Mouse (Mus musculus) embryonic facial prominence, embryonic 11.5 days (tissue): ENCODE results near the gene Acad12. TPM values are rescaled to one million over a fixed set of nuclear protein-coding genes. Genes with fewer than 3 reads are reported as not detected.

Experiments
- ATAC-seq: fragments of 200-750 bp; cut with Nextera tagmentation; replicated peaks from 2 replicates; pipeline ENCODE4 v1.8.0; 2017; ENCODE audit warnings: low read depth; ENCODE audit not compliant: insufficient number of reproducible peaks, low FRiP score, low TSS enrichment
- DNase-seq: peaks from one replicate; pipeline ENCODE4 v3.0.0-alpha.2; 2015; ENCODE audit warnings: low spot score
- H3K27ac ChIP-seq: fragments of 300-500 bp; sonication (generic); replicated peaks from 2 replicates; pipeline ENCODE4 v1.5.1; 2014; ENCODE audit warnings: mild to moderate bottlenecking, low read depth, low read length, control low read depth
- H3K27me3 ChIP-seq: fragments of 300-500 bp; sonication (generic); 2 replicates; pipeline ENCODE4 v1.6.1; 2014; ENCODE audit warnings: mild to moderate bottlenecking, low read length, moderate library complexity, mixed read lengths; ENCODE audit not compliant: control insufficient read depth, insufficient read depth
- H3K36me3 ChIP-seq: fragments of 300-500 bp; sonication (generic); replicated peaks from 2 replicates; pipeline ENCODE4 v1.6.1; 2014; ENCODE audit warnings: low read depth, mild to moderate bottlenecking, low read length, moderate library complexity, mixed read lengths; ENCODE audit not compliant: control insufficient read depth, insufficient read depth
- H3K4me1 ChIP-seq: fragments of 300-500 bp; sonication (generic); 2 replicates; pipeline ENCODE4 v1.6.1; 2014; ENCODE audit warnings: low read length, mixed read lengths; ENCODE audit not compliant: control insufficient read depth, insufficient read depth
- H3K4me2 ChIP-seq: fragments of 300-500 bp; sonication (generic); 2 replicates; pipeline ENCODE4 v1.6.1; 2014; ENCODE audit warnings: low read depth, mild to moderate bottlenecking, control low read depth, low read length, moderate library complexity
- H3K4me3 ChIP-seq: fragments of 300-500 bp; sonication (generic); 2 replicates; pipeline ENCODE4 v1.5.1; 2014; ENCODE audit warnings: low read depth, low read length, control low read depth
- H3K9ac ChIP-seq: fragments of 300-500 bp; sonication (generic); replicated peaks from 2 replicates; pipeline ENCODE4 v1.6.1; 2014; ENCODE audit warnings: mild to moderate bottlenecking, control low read depth, low read length
- H3K9me3 ChIP-seq: fragments of 300-500 bp; sonication (generic); replicated peaks from 2 replicates; pipeline ENCODE4 v1.6.1; 2016; ENCODE audit warnings: mild to moderate bottlenecking, low read length, inconsistent platforms, mixed read lengths; ENCODE audit not compliant: control insufficient read depth
- WGBS: fragments of 180-500 bp; shearing (Covaris S2); extraction: QIAGEN DNeasy Blood & Tissue Kit; methylation state at CpG from one replicate; pipeline ENCODE4 v1.1.7; 2014; 5-methylcytosine and 5-hydroxymethylcytosine counted together
- polyA plus RNA-seq: library from polyadenylated mRNA; unstranded; fragments of >200 nt; fragmentation: Nextera tagmentation; extraction: Ambion mirVana; gene quantifications from 2 replicates; pipeline ENCODE4 v1.2.1, GENCODE M21; 2014

Gene Acad12
- polyA plus RNA-seq, 1 experiment from 2014 or later: 1.5 TPM

DNA sequence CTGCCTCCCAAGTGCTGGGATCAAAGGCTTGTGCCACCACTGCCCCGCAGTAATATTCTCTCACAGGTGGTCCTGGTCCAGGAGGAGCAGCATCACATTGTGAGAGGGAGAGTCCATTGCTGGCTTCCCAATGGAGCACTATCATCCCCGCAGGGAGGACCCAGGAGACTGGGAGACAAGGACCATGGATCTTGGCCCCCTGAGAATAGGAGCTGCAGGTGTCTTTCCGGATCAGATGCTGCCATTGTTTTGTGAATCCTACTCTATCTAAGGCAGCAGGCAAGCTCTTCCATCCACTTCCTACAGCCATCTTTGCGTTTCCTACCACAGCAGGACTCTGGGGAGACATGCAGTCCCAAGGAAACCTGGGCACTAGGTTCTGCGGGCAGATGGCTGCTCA lies 33.0 kb downstream of the Acad12 start:
- Histone ChIP-seq H3K27me3 (no peaks in the 10 kb centered on the region), H3K4me3 (no peak overlapping the region), H3K4me2 (no peak overlapping the region), H3K9ac (no peak overlapping the region), H3K4me1 (no peaks in the 10 kb centered on the region; the same call in 1 of the 2 replicates), H3K9me3 (no peaks in the 10 kb centered on the region), H3K27ac (no peak overlapping the region), H3K36me3 (no peaks in the 10 kb centered on the region)
- 79% methylated on average over 5 of the region's 5 CpGs for WGBS
- ATAC-seq (no peak), DNase-seq (no peak)

DNA sequence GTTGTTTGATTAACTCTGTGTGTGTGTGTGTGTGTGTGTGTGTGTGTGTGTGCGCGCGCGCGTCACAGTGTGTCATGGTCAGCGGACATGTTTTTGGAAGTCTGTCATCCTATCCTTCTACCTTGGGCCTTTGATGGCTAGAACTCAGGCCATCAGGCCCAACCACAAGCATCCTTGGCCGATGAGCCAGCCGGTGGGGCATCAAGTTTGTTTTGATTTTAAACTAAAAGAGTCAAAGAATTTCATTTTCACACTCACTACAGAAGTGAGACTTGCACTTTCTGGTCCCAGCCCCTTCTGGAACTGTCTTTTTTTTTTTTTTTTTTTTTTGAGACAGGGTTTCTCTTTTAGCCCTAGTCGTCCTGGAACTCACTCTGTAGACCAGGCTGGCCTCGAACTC lies 33.7 kb downstream of the Acad12 start:
- WGBS: 93% methylated on average over 10 of the region's 10 CpGs
- ATAC-seq: no peak

DNA sequence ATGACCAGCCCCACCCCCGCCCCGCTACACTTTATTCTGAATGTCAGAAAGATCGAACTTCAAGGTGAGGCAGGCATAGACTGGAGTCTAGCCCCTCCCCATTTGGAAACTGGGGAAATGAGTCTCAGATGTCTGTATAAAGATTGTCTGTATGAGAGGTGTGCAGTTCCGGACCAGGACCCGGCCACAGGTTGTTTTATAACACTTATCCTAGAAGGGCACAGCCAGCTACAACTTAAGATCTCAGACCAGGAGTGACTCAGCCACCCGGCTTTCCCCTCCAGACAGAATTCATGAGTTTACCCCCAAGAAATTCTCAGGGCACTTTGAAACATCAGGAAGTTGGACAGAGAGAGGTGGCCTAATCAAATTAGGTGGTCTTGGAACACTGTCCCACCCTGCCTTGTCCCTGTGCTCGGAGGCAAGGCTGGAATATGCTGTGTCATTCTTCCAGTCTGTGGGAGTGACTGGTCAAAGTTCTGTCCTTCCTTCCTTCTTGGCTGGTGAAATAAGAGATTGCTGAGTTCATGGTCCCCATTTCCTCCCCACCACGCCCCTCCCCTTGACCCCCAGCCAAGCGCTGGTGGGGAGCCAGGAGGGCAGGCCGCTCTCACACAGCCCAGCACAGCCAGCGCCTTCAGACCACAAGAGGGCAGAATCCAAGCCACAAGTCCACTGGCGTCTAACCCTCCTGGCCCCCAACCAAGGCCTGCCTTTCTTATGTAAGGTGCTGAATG lies 34.8 kb downstream of the Acad12 start:
- Histone ChIP-seq H3K27ac (no peak overlapping the region), H3K27me3 (no peaks in the 10 kb centered on the region), H3K36me3 (no peaks in the 10 kb centered on the region; the same call in 1 of the 2 replicates), H3K9me3 (no peaks in the 10 kb centered on the region), H3K4me3 (no peak overlapping the region), H3K4me2 (no peak overlapping the region), H3K4me1 (no peaks in the 10 kb centered on the region; the same call in 1 of the 2 replicates), H3K9ac (no peak overlapping the region)
- WGBS: 53% methylated on average over 12 of the region's 12 CpGs
- DNase-seq (peak; percentile 26), ATAC-seq (no peak)

More for the DNA sequence above, 33.7 kb downstream of the Acad12 start:
- H3K4me3 ChIP-seq: no peak overlapping the region
- H3K4me1 ChIP-seq: no peaks in the 10 kb centered on the region; the same call in 1 of the 2 replicates
- H3K9me3 ChIP-seq: no peaks in the 10 kb centered on the region
- H3K36me3 ChIP-seq: no peaks in the 10 kb centered on the region
- no peak overlapping the region for H3K4me2 ChIP-seq
- no peaks in the 10 kb centered on the region for H3K27me3 ChIP-seq
- H3K9ac ChIP-seq: no peak overlapping the region
- H3K27ac ChIP-seq: no peak overlapping the region
- no peak for DNase-seq

DNA sequence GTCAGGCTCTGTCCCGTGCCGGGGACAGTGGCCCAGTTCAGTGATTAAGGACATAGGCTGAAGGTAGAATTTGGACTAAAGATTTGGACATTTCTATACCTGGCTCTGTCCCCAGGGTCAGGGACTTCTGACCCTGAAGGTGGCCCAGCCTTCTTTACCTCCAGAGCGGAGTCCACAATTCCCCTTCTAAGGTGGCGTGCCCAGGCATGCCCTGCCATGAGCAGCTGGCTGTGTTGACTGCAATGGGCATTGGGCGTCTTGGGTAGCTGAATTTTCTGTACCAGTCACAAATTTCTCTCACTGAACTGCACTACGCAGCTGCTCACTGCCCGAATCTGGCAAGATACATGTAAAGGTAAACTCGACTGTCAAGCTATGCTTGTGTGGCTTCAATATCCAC lies 36.8 kb downstream of the Acad12 start:
- H3K4me3 ChIP-seq: no peak overlapping the region
- H3K27ac ChIP-seq: no peak overlapping the region
- 94% methylated on average over 8 of the region's 8 CpGs for WGBS
- no peaks in the 10 kb centered on the region; the same call in 1 of the 2 replicates for H3K4me1 ChIP-seq
- H3K4me2 ChIP-seq: no peak overlapping the region
- no peaks in the 10 kb centered on the region for H3K27me3 ChIP-seq
- no peak overlapping the region for H3K9ac ChIP-seq
- no peak for DNase-seq
- no peaks in the 10 kb centered on the region for H3K9me3 ChIP-seq
- no peaks in the 10 kb centered on the region; the same call in 1 of the 2 replicates for H3K36me3 ChIP-seq
- no peak for ATAC-seq

DNA sequence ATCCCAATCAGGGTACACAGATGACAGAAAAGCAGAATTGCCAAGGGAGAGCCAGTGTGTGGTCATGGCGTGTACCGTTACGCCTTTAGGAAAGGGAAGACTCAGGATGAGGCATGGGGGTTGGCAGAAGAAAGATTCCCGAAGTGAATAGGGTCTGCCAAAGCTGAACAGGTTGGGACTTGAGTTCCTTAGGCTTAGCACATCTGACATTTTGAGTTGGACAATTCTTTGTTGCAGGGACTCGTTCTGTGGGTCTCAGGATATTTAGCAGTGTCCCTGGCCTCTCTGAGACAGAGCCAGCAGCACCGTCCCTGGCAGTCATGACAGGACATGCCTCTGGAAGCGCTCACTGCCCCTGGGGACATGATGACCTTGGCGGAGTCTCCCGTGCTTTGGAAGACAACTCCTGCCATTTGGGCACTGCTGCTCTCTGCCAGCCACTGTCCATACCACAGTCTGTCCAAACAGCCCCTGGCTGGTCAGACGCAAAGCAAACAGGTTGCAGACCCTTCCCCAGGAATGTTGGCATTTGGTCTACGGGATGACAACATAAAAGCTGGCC lies 41.7 kb downstream of the Acad12 start:
- DNase-seq (no peak), ATAC-seq (no peak)
- WGBS: 86% methylated on average over 11 of the region's 11 CpGs
- Histone ChIP-seq H3K4me1 (no peaks in the 10 kb centered on the region), H3K27ac (no peak overlapping the region), H3K4me3 (no peak overlapping the region), H3K4me2 (no peak overlapping the region), H3K36me3 (peaks cover 2% of the 10 kb centered on the region; the same call in 1 of the 2 replicates), H3K27me3 (no peaks in the 10 kb centered on the region), H3K9ac (no peak overlapping the region), H3K9me3 (no peaks in the 10 kb centered on the region)

DNA sequence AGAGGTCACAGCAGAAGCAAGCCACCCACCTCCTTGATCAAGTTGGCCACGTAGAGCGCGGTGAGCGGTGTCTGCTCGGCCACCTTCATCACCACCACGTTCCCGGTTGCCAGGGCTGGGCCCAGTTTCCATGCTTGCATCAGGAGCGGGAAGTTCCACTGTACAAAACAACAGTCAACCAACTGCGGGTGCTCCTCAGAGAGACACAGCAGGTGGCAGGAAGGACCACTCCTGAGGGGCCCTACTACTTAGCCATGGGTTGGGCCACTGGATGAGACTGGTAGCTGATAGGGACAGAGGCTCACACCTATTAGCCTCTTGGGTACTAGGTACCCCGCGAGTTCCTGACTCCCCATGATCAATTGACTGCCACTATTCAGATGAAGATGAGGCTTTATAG lies 42.9 kb downstream of the Acad12 start:
- Histone ChIP-seq H3K27ac (no peak overlapping the region), H3K4me3 (no peak overlapping the region), H3K27me3 (no peaks in the 10 kb centered on the region), H3K36me3 (peaks cover 2% of the 10 kb centered on the region; the same call in 1 of the 2 replicates), H3K4me1 (no peaks in the 10 kb centered on the region), H3K9me3 (no peaks in the 10 kb centered on the region), H3K9ac (no peak overlapping the region), H3K4me2 (no peak overlapping the region)
- 97% methylated on average over 11 of the region's 11 CpGs for WGBS
- ATAC-seq (no peak), DNase-seq (no peak)

DNA sequence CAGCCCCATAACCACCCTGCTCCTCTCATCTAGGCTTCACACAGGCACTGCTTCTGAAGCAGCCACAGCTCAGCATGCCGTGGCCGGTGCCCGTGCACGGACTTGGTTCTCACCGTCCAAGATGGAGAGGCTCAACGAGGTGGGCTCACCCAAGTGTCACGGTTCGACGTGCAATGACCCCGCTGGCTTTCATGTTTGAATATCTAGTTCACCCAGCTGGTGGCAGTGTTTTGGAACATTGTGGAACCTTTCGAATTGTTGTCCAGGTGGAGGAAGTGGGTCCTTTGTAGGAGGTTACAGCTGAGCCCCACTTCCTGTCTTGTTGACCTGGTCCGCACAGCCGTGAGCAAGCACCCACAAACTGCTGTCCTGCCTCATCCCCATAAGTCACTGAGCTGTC lies 44.6 kb downstream of the Acad12 start:
- H3K36me3 ChIP-seq: peaks cover 2% of the 10 kb centered on the region; the same call in 1 of the 2 replicates

DNA sequence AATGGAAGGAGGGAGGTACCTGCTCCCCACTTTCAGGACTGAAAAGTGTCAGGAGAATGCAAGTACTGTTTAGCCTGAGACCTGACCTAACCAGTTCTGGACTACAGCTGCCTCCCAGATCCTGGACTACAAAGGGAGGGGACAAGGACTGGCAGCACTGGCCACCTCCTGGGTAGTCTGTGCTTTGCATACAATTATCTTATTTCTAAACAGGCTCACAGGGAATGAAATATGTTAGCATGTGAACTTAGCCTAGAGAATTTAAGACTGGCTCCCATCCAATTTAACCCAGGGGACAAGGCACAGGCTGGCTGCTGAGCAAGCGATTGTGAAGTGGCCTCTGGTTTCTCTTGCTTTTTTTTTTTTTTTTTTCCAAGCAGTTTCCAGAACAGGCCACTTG lies 48.0 kb downstream of the Acad12 start:
- ATAC-seq (no peak), DNase-seq (no peak)
- H3K36me3 ChIP-seq: peaks cover 2% of the 10 kb centered on the region; the same call in 1 of the 2 replicates
- 88% methylated on average over 1 of the region's 1 CpGs for WGBS
- no peaks in the 10 kb centered on the region for H3K27me3 ChIP-seq
- H3K4me2 ChIP-seq: no peak overlapping the region
- no peak overlapping the region for H3K4me3 ChIP-seq
- no peaks in the 10 kb centered on the region for H3K4me1 ChIP-seq
- no peak overlapping the region for H3K9ac ChIP-seq
- H3K9me3 ChIP-seq: no peaks in the 10 kb centered on the region
- no peak overlapping the region for H3K27ac ChIP-seq

More for the DNA sequence above, 44.6 kb downstream of the Acad12 start:
- no peaks in the 10 kb centered on the region for H3K9me3 ChIP-seq
- 91% methylated on average over 13 of the region's 13 CpGs for WGBS
- H3K4me3 ChIP-seq: no peak overlapping the region
- no peak overlapping the region for H3K4me2 ChIP-seq
- H3K9ac ChIP-seq: no peak overlapping the region
- H3K27me3 ChIP-seq: no peaks in the 10 kb centered on the region
- DNase-seq (no peak), ATAC-seq (no peak)
- H3K4me1 ChIP-seq: no peaks in the 10 kb centered on the region
- no peak overlapping the region for H3K27ac ChIP-seq
